ENCODE assay signal across 22 mouse cellular contexts in genomic region chr6:125172474-125172873, GRCm38 (mm10). TPM values are rescaled to one million over a fixed set of nuclear protein-coding genes. Genes with fewer than 3 reads are reported as not detected.
DNase-seq lines count a peak whose midpoint lies in the region; ATAC-seq lines count a peak whose summit lies in the region.
"Had no signal": no experiment of that assay in that cellular context is flagged by ENCODE, and none has a peak within 500 bp of the region (broad histone marks: within the 10 kb centered on the region; RNA-seq: fewer than 3 reads in every experiment).

No protein-coding gene starts in this region.

- ATAC-seq in intestine, embryonic 14.5 days (replicated peaks; ENCODE audit: low FRiP score, low TSS enrichment, low read depth) = no peak
- ATAC-seq in intestine, embryonic 16.5 days = no peak
- ATAC-seq: activated CD4-positive, CD25-positive, alpha-beta regulatory T cell, adult 4 months; forebrain, embryonic 13.5 days; hindbrain, embryonic 16.5 days; intestine, postnatal 0 days; midbrain, embryonic 13.5 days had no signal

- no peak overlapping the region for H3K9ac ChIP-seq in intestine, embryonic 14.5 days (ENCODE audit: low read length)
- no peak overlapping the region for H3K9ac ChIP-seq in intestine, embryonic 16.5 days (ENCODE audit: low read depth, low read length)
- H3K9ac ChIP-seq: forebrain, embryonic 13.5 days; kidney, embryonic 15.5 days; limb, embryonic 12.5 days; lung, embryonic 15.5 days; midbrain, embryonic 13.5 days had no signal

- DNase-seq in adrenal gland, postnatal 14 days = peak; percentile 44
- no peak for DNase-seq in adrenal gland, adult 2 months
- DNase-seq in intestine, embryonic 14.5 days (ENCODE audit: low spot score) = peak; percentile 46
- peak; percentile 86 for DNase-seq in ZHBTc4 (ENCODE audit: low read depth, low spot score)
- peak; percentile 20 for DNase-seq in yolk sac, embryonic 10.5 days (ENCODE audit: low spot score)
- no peak for DNase-seq in right cerebral cortex, postnatal 4 days
- DNase-seq: cerebellum, adult 9-10 months; heart, adult 2 months; kidney, postnatal 36 days; lung, postnatal 36 days; thymus, postnatal 14 days had no signal

- H3K4me3 ChIP-seq in intestine, embryonic 14.5 days (ENCODE audit: low read depth, low read length) = no peak overlapping the region
- no peak overlapping the region for H3K4me3 ChIP-seq in intestine, embryonic 16.5 days (ENCODE audit: low read length)
- H3K4me3 ChIP-seq: forebrain, embryonic 13.5 days; heart, adult 2 months; hindbrain, embryonic 10.5 days; kidney, embryonic 15.5 days; limb, embryonic 12.5 days; lung, embryonic 15.5 days; megakaryocyte, embryonic 14.5 days; midbrain, embryonic 13.5 days had no signal

- 75% methylated on average over 2 of the region's 2 CpGs for WGBS in intestine, embryonic 14.5 days
- 54% methylated on average over 2 of the region's 2 CpGs for WGBS in intestine, embryonic 16.5 days

- H3K36me3 ChIP-seq in intestine, embryonic 14.5 days (ENCODE audit: control insufficient read depth, insufficient read depth, low read length) = peaks cover 100% of the 10 kb centered on the region
- peaks cover 45% of the 10 kb centered on the region for H3K36me3 ChIP-seq in intestine, embryonic 16.5 days (ENCODE audit: control insufficient read depth, insufficient read depth, low read length)

- no peak overlapping the region for H3K4me2 ChIP-seq in intestine, embryonic 14.5 days (ENCODE audit: low read length)
- H3K4me2 ChIP-seq in intestine, embryonic 16.5 days (ENCODE audit: low read depth, low read length) = no peak overlapping the region
- H3K4me2 ChIP-seq: forebrain, embryonic 13.5 days; kidney, embryonic 15.5 days; limb, embryonic 12.5 days; lung, embryonic 15.5 days; midbrain, embryonic 13.5 days had no signal

- peaks cover 2% of the 10 kb centered on the region for H3K4me1 ChIP-seq in intestine, embryonic 14.5 days (replicated peaks; ENCODE audit: control insufficient read depth, insufficient read depth, low read length)
- peaks cover 5% of the 10 kb centered on the region for H3K4me1 ChIP-seq in intestine, embryonic 16.5 days (ENCODE audit: control insufficient read depth, insufficient read depth, low read length)

- H3K27me3 ChIP-seq in intestine, embryonic 14.5 days (replicated peaks; ENCODE audit: control insufficient read depth, insufficient read depth, low read length) = no peaks in the 10 kb centered on the region
- no peaks in the 10 kb centered on the region for H3K27me3 ChIP-seq in intestine, embryonic 16.5 days (replicated peaks; ENCODE audit: control insufficient read depth, insufficient read depth, low read length)
- H3K27me3 ChIP-seq: forebrain, embryonic 13.5 days; kidney, embryonic 15.5 days; limb, embryonic 12.5 days; lung, embryonic 15.5 days; megakaryocyte, embryonic 14.5 days; midbrain, embryonic 13.5 days had no signal

- H3K9me3 ChIP-seq in intestine, embryonic 14.5 days (ENCODE audit: control insufficient read depth, low read length) = no peaks in the 10 kb centered on the region
- H3K9me3 ChIP-seq in intestine, embryonic 16.5 days (ENCODE audit: control insufficient read depth, low read length) = no peaks in the 10 kb centered on the region
- H3K9me3 ChIP-seq: forebrain, embryonic 13.5 days; hindbrain, embryonic 10.5 days; kidney, embryonic 15.5 days; limb, embryonic 12.5 days; lung, embryonic 15.5 days; megakaryocyte, embryonic 14.5 days; midbrain, embryonic 13.5 days had no signal

- no peak overlapping the region for H3K27ac ChIP-seq in intestine, embryonic 14.5 days (ENCODE audit: low read depth)
- H3K27ac ChIP-seq in intestine, embryonic 16.5 days (ENCODE audit: low read length) = no peak overlapping the region
- H3K27ac ChIP-seq: forebrain, embryonic 13.5 days; heart, adult 2 months; hindbrain, embryonic 10.5 days; kidney, embryonic 15.5 days; limb, embryonic 12.5 days; lung, embryonic 15.5 days; midbrain, embryonic 13.5 days had no signal

RNA-seq across cellular contexts. Expression of gene Gapdh, which starts 6.2 kb away (rescaled TPM):
- total RNA-seq in adrenal gland, postnatal 14 days (2021) = 1,705 and 1,924 TPM in 2 replicates
- 1,000 to 10,000 TPM; 2,613 to 2,674 TPM for total RNA-seq in adrenal gland, adult 2 months (2021)
- 2,736 and 3,470 TPM in 2 replicates for polyA plus RNA-seq in adrenal gland, adult 2 months (2012; rRNA removed)
- polyA plus RNA-seq in intestine, embryonic 14.5 days (2014; fragmentation: Nextera tagmentation; extraction: Ambion mirVana) = 2,406 and 2,408 TPM in 2 replicates
- 2,256 and 2,328 TPM in 2 replicates for polyA plus RNA-seq in intestine, embryonic 16.5 days (2015; fragmentation: Nextera tagmentation; extraction: Ambion mirVana)

RNA-seq across cellular contexts. Expression of gene Ncapd2, which starts 19.0 kb away (rescaled TPM):
- total RNA-seq in adrenal gland, postnatal 14 days (2021) = 43.2 and 45.2 TPM in 2 replicates
- 10 to 100 TPM; 20.4 to 25.5 TPM for total RNA-seq in adrenal gland, adult 2 months (2021)
- polyA plus RNA-seq in adrenal gland, adult 2 months (2012; rRNA removed) = 25.2 and 28.7 TPM in 2 replicates
- polyA plus RNA-seq in intestine, embryonic 14.5 days (2014; fragmentation: Nextera tagmentation; extraction: Ambion mirVana) = 109 and 129 TPM in 2 replicates
- 67.8 and 78.0 TPM in 2 replicates for polyA plus RNA-seq in intestine, embryonic 16.5 days (2015; fragmentation: Nextera tagmentation; extraction: Ambion mirVana)

RNA-seq across cellular contexts. Expression of gene Mrpl51, which starts 19.1 kb away (rescaled TPM):
- total RNA-seq in adrenal gland, postnatal 14 days (2021) = 222 and 232 TPM in 2 replicates
- total RNA-seq in adrenal gland, adult 2 months (2021) = 100 to 1,000 TPM; 162 to 208 TPM
- 44.2 and 45.1 TPM in 2 replicates for polyA plus RNA-seq in adrenal gland, adult 2 months (2012; rRNA removed)
- polyA plus RNA-seq in intestine, embryonic 14.5 days (2014; fragmentation: Nextera tagmentation; extraction: Ambion mirVana) = 217 and 221 TPM in 2 replicates
- polyA plus RNA-seq in intestine, embryonic 16.5 days (2015; fragmentation: Nextera tagmentation; extraction: Ambion mirVana) = 267 and 284 TPM in 2 replicates

RNA-seq across cellular contexts. Expression of gene Iffo1, which starts 27.4 kb away (rescaled TPM):
- 18.6 and 25.0 TPM in 2 replicates for total RNA-seq in adrenal gland, postnatal 14 days (2021)
- total RNA-seq in adrenal gland, adult 2 months (2021) = 10 to 100 TPM; 13.8 to 21.4 TPM
- 73.1 and 80.0 TPM in 2 replicates for polyA plus RNA-seq in adrenal gland, adult 2 months (2012; rRNA removed)
- 6.7 and 7.6 TPM in 2 replicates for polyA plus RNA-seq in intestine, embryonic 14.5 days (2014; fragmentation: Nextera tagmentation; extraction: Ambion mirVana)
- polyA plus RNA-seq in intestine, embryonic 16.5 days (2015; fragmentation: Nextera tagmentation; extraction: Ambion mirVana) = 4.5 and 5.3 TPM in 2 replicates

RNA-seq across cellular contexts. Expression of gene Nop2, which starts 40.8 kb away (rescaled TPM):
- total RNA-seq in adrenal gland, postnatal 14 days (2021) = 47.0 and 53.7 TPM in 2 replicates
- total RNA-seq in adrenal gland, adult 2 months (2021) = 10 to 100 TPM; 40.9 to 51.7 TPM
- 8.0 and 12.0 TPM in 2 replicates for polyA plus RNA-seq in adrenal gland, adult 2 months (2012; rRNA removed)
- polyA plus RNA-seq in intestine, embryonic 14.5 days (2014; fragmentation: Nextera tagmentation; extraction: Ambion mirVana) = 72.1 and 75.2 TPM in 2 replicates
- polyA plus RNA-seq in intestine, embryonic 16.5 days (2015; fragmentation: Nextera tagmentation; extraction: Ambion mirVana) = 59.5 and 66.8 TPM in 2 replicates

Comparison
In these comparisons a context has a peak if more than half of its experiments do, and no peak if none do; other contexts are left out.
1. DNase-seq: peak in adrenal gland, postnatal 14 days (single experiment), intestine, embryonic 14.5 days (single experiment), ZHBTc4 (single experiment) and yolk sac, embryonic 10.5 days (single experiment); none in adrenal gland, adult 2 months (single experiment) and right cerebral cortex, postnatal 4 days (single experiment).